Mouse (Mus musculus) hindbrain, embryonic 16.5 days (tissue): ENCODE data around the gene Acadvl. TPM values are rescaled to one million over a fixed set of nuclear protein-coding genes. Genes with fewer than 3 reads are reported as not detected.

ENCODE experiments used
- ATAC-seq: fragments of 200-750 bp; cut with Nextera tagmentation; 2 replicates; pipeline ENCODE4 v1.8.0; 2017; ENCODE audit warnings: moderate TSS enrichment, moderate library complexity
- H3K27ac ChIP-seq: fragments of 300-500 bp; sonication (generic); 2 replicates; pipeline ENCODE4 v1.5.1; 2014; ENCODE audit warnings: low read depth, mild to moderate bottlenecking, control low read depth, low read length, moderate library complexity
- H3K27me3 ChIP-seq: fragments of 300-500 bp; sonication (generic); replicated peaks from 2 replicates; pipeline ENCODE4 v1.6.1; 2014; ENCODE audit warnings: low read length; ENCODE audit not compliant: control insufficient read depth, insufficient read depth
- H3K36me3 ChIP-seq: fragments of 300-500 bp; sonication (generic); 2 replicates; pipeline ENCODE4 v1.6.1; 2014; ENCODE audit warnings: mild to moderate bottlenecking, low read length, moderate library complexity, mixed read lengths; ENCODE audit not compliant: control insufficient read depth, insufficient read depth
- H3K4me1 ChIP-seq: fragments of 300-500 bp; sonication (generic); 2 replicates; pipeline ENCODE4 v1.6.1; 2014; ENCODE audit warnings: low read depth, low read length; ENCODE audit not compliant: control insufficient read depth, insufficient read depth
- H3K4me2 ChIP-seq: fragments of 300-500 bp; sonication (generic); 2 replicates; pipeline ENCODE4 v1.6.1; 2014; ENCODE audit warnings: mild to moderate bottlenecking, low read length, control low read depth, moderate library complexity
- H3K4me3 ChIP-seq: fragments of 300-500 bp; sonication (generic); 2 replicates; pipeline ENCODE4 v1.5.1; 2014; ENCODE audit warnings: mild to moderate bottlenecking, low read length, control low read depth, moderate library complexity
- H3K9ac ChIP-seq: fragments of 300-500 bp; sonication (generic); 2 replicates; pipeline ENCODE4 v1.6.1; 2014; ENCODE audit warnings: low read depth, mild to moderate bottlenecking, control low read depth, low read length, moderate library complexity
- H3K9me3 ChIP-seq: fragments of 300-500 bp; sonication (generic); 2 replicates; pipeline ENCODE4 v1.6.1; 2014; ENCODE audit warnings: mild to moderate bottlenecking, low read length, moderate library complexity; ENCODE audit not compliant: control insufficient read depth
- WGBS: fragments of 180-500 bp; shearing (Covaris S2); extraction: QIAGEN DNeasy Blood & Tissue Kit; methylation state at CpG from one replicate; pipeline ENCODE4 v1.1.7; 2014; 5-methylcytosine and 5-hydroxymethylcytosine counted together
- polyA plus RNA-seq: library from polyadenylated mRNA; unstranded; fragments of >200 nt; fragmentation: Nextera tagmentation; extraction: Ambion mirVana; gene quantifications from 2 replicates; pipeline ENCODE4 v1.2.1, GENCODE M21; 2015

Acadvl gene
- polyA plus RNA-seq, 1 experiment from 2014 or later = 66.6 TPM

DNA sequence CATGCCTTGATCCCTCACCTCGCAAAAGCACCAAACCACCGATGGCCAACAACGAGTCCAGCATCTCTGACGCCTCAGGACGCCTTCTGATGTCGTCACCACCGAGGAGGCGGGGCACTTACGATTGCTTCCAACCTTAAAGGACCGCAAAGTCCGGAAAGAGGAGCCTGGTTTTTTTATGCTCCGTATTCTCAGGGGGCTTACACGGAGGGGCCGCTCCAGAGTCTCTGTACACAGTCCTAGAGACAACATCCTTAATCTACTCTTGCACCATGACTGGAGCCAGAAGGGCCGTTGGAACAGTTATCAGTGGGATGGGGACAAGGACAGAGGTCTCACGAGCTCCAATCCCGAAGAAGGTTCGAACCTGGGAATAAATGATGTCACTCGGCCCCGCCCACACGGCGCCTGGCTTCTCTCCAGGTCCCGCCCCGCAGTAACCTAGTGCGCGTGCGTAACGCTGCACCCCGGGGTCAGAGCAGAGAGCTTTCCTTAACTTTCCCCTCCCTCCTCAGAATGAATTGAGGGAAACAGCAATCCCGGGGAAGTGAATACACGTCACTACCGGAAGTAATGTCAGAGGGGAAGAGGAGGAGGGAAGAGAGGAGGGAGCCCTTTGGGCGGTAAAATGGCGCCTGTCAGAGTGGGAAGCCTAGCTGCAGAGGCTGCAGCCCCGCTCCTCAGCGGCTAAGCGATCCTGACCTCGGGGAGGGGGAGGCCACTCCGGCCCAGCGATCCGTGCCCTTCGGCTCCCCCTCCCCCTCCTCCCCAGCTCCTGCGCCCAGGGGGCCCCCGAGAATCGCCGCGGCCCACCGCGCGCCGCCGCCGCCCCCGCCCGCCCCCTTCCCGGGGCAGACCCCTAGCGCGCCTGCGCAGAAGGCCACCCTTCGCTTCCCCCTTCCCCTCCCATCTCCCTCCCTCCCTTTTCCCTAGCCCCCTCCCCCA is 34.7 kb downstream of the Acadvl start:
- Histone ChIP-seq H3K4me1 (peaks cover 30% of the 10 kb centered on the region), H3K27ac (peak overlapping the region; percentile 99), H3K36me3 (peaks cover 16% of the 10 kb centered on the region), H3K9ac (peak overlapping the region; percentile 96), H3K27me3 (no peaks in the 10 kb centered on the region), H3K9me3 (no peaks in the 10 kb centered on the region), H3K4me2 (peak overlapping the region; percentile 91), H3K4me3 (peak overlapping the region; percentile 90)
- under 1% methylated on average over 44 of the region's 60 CpGs for WGBS
- ATAC-seq = peak; percentile 94

DNA sequence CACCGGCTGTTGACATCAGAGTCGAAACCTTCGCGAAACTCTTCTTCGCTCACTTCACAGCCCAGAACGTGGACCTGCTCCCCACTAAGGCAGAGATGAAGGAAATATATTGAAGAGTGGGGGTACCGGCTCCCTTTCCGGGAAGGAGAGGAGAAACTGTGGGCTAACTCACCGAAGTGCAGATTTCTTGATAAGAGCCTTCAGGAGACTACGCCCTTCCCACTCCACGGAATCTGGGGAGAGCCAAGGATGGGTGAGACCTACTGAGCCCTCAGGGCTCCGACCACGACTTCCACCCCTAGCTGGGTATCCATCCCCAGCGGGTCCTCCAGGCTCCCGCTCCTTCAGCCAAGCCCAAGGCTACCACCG is 35.4 kb downstream of the Acadvl start:
- H3K4me1 ChIP-seq = peaks cover 30% of the 10 kb centered on the region
- peak overlapping the region; percentile 91 for H3K4me2 ChIP-seq
- H3K9ac ChIP-seq = peak overlapping the region; percentile 82
- H3K36me3 ChIP-seq = peaks cover 14% of the 10 kb centered on the region
- H3K9me3 ChIP-seq = no peaks in the 10 kb centered on the region
- 2% methylated on average over 16 of the region's 16 CpGs for WGBS
- peak overlapping the region; percentile 99 for H3K27ac ChIP-seq
- peak overlapping the region; percentile 90 for H3K4me3 ChIP-seq
- ATAC-seq = peak; percentile 1; the same call in 1 of the 2 replicates
- H3K27me3 ChIP-seq = no peaks in the 10 kb centered on the region

GRCm38 (mm10) chr11:69976271-69976670 is 38.9 kb downstream of the Acadvl start:
- 89% methylated on average over 4 of the region's 4 CpGs for WGBS
- Histone ChIP-seq H3K4me2 (no peak overlapping the region), H3K4me3 (no peak overlapping the region), H3K27ac (no peak overlapping the region), H3K36me3 (peaks cover 14% of the 10 kb centered on the region), H3K4me1 (peaks cover 10% of the 10 kb centered on the region), H3K27me3 (no peaks in the 10 kb centered on the region), H3K9me3 (no peaks in the 10 kb centered on the region), H3K9ac (no peak overlapping the region)
- no peak for ATAC-seq

DNA sequence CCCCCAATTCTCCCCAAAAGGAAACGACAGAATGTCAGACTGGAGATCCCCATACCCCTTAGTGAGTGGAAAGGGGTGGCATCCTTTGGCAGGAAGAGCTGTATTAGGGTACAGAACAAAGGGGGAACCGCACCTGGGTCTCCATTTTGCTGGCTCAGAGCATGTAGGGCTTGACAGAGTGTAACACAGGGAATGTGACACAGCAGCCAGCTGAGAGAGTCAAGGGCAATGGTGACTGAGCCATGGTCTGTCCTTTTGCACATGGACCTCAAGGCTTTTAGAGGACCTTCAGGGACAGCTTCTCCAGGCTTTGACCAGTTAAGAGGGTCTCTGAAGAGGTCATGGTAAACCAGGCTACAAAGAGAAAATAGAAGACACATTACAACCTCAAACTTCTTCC is 40.3 kb downstream of the Acadvl start:
- Histone ChIP-seq H3K27ac (no peak overlapping the region), H3K4me1 (peaks cover 10% of the 10 kb centered on the region), H3K4me3 (no peak overlapping the region), H3K36me3 (peaks cover 21% of the 10 kb centered on the region), H3K9ac (no peak overlapping the region), H3K4me2 (no peak overlapping the region), H3K9me3 (no peaks in the 10 kb centered on the region), H3K27me3 (no peaks in the 10 kb centered on the region)
- WGBS = 92% methylated on average over 2 of the region's 2 CpGs
- no peak for ATAC-seq

DNA sequence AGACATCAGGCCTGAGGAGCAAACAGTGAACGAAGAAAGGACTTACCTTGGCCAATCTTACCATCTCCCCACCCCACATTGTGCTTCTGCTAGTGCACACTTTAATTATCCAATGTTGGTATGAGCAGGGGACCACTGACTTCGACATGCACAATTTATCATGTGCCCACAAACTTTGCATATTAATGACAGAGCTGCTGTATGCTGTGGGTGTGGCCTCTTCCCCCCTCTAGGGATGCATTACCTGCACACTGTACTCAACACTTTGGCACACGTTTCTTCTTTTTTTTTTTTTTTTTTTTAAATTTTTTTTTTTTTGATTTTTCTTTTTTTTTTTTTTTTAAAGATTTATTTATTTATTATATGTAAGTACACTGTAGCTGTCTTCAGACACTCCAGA is 44.4 kb downstream of the Acadvl start:
- Histone ChIP-seq H3K27me3 (peaks cover 19% of the 10 kb centered on the region), H3K4me3 (no peak overlapping the region), H3K4me1 (peaks cover 4% of the 10 kb centered on the region), H3K36me3 (peaks cover 25% of the 10 kb centered on the region), H3K9me3 (no peaks in the 10 kb centered on the region), H3K4me2 (no peak overlapping the region), H3K9ac (no peak overlapping the region), H3K27ac (no peak overlapping the region)
- ATAC-seq = no peak
- WGBS = 87% methylated on average over 3 of the region's 3 CpGs

- Histone ChIP-seq H3K27me3 (peaks cover 22% of the 10 kb centered on the region), H3K4me3 (no peak overlapping the region), H3K27ac (no peak overlapping the region), H3K9me3 (no peaks in the 10 kb centered on the region), H3K36me3 (peaks cover 25% of the 10 kb centered on the region), H3K9ac (no peak overlapping the region), H3K4me1 (peaks cover 7% of the 10 kb centered on the region), H3K4me2 (no peak overlapping the region)
- ATAC-seq = no peak
- WGBS = 89% methylated on average over 6 of the region's 6 CpGs
Observed at GRCm38 (mm10) chr11:69970222-69970621, 45.0 kb downstream of the Acadvl start.

DNA sequence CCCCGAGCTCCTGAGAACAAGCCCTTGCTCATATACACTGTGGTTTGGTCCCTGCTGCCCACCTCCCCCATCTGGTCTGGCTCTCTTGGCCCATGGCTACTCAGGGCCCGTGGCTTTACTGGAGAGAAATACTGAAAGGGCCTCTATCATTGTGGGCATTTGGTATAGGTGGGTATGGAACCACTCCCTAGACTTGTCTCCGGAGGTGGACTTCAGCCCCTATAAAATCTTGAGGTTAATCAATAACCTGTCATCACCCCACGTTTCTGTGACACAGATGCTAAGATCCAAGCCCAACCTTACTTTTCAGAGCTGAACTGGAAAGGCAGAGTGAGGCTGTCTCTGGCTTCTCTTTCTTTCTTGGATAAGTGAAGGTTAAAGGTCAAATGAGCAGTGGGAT is 46.4 kb downstream of the Acadvl start:
- peaks cover 8% of the 10 kb centered on the region for H3K4me1 ChIP-seq
- H3K27ac ChIP-seq = no peak overlapping the region
- H3K9ac ChIP-seq = no peak overlapping the region
- H3K36me3 ChIP-seq = peaks cover 20% of the 10 kb centered on the region
- ATAC-seq = no peak
- 89% methylated on average over 4 of the region's 4 CpGs for WGBS
- H3K4me3 ChIP-seq = no peak overlapping the region
- peaks cover 36% of the 10 kb centered on the region for H3K27me3 ChIP-seq
- H3K9me3 ChIP-seq = no peaks in the 10 kb centered on the region
- H3K4me2 ChIP-seq = no peak overlapping the region

DNA sequence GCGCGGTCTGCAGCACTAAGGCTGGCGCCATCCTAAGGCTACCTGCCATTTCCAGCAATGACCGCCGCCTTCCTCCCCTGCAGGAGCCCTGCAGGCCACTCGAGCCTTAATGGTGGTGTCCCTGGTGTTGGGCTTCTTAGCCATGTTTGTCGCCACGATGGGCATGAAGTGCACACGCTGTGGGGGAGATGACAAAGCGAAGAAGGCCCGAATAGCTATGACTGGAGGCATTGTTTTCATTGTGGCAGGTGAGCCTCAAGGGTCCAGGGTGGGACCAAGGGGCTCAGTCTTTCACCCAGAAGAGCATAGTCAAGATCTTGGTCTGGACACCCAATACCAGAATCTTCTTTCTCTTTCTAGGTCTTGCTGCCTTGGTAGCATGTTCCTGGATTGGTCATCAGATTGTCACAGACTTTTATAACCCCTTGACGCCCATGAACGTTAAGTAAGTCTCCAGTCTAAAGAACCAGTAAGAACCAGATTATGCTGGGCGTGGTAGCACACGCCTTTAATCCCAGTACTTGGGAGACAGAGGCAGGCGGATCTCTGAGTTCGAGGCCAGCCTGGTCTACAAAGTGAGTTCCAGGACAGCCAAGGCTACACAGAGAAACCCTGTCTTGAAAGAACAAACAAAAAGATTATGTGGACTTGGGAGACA is 48.2 kb downstream of the Acadvl start:
- ATAC-seq = no peak
- Histone ChIP-seq H3K9ac (peak overlapping the region; percentile 42; the same call in 1 of the 2 replicates), H3K36me3 (peaks cover 20% of the 10 kb centered on the region), H3K27me3 (peaks cover 46% of the 10 kb centered on the region), H3K4me1 (peaks cover 8% of the 10 kb centered on the region), H3K4me2 (peak overlapping the region; percentile 49), H3K9me3 (no peaks in the 10 kb centered on the region), H3K4me3 (peak overlapping the region; percentile 25), H3K27ac (no peak overlapping the region)
- WGBS = 46% methylated on average over 17 of the region's 17 CpGs
